Mouse (Mus musculus) heart, postnatal 0 days (tissue): Measurements from ENCODE around the gene Stoml3.

Experiments used
- CTCF ChIP-seq: IDR thresholded peaks from 2 replicates; pipeline ENCODE4 v1.5.1; 2016; ENCODE audit warnings: antibody characterized with exemption, control low read depth, low read depth
- EP300 ChIP-seq: IDR thresholded peaks from 2 replicates; pipeline ENCODE4 v1.6.1; 2016; ENCODE audit warnings: antibody characterized with exemption, low read depth

DNA sequence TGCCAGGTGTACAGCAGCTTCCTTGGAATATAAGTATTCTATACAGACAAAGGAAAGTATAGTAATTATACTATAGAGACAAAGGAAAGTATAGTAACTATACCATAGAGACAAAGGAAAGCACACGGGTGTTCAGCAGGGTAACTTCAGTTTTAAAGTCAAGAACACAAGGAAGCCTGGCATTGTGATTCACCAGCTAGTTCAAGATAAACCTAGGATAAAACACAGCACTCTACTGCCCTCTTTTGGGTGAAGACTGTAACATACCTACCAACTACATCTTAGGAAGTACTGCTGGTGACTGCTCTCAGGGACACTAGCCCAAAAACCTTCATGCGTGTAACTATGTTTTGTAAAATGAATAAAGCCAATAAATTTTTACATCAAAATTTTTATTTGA lies 40.2 kb upstream of the Stoml3 start:
- TF ChIP-seq EP300: no peak
- TF ChIP-seq CTCF: peak; percentile 87
